Mouse (Mus musculus): ENCODE results near the gene Gm9837. TPM values are rescaled to one million over a fixed set of nuclear protein-coding genes. Genes with fewer than 3 reads are reported as not detected.
A peak's percentile ranks its signal among the peaks of the same experiment; 100 is the strongest.

Gm9837 gene
- total RNA-seq, 2 experiments from 2014 or later = 0.53 TPM; not detected in 1

- DNase-seq (ENCODE audit: low spot score in 2 of 2) = no peak
Observed at GRCm38 (mm10) chr11:53486822-53487594, 16.7 kb upstream of the Gm9837 start.

DNA sequence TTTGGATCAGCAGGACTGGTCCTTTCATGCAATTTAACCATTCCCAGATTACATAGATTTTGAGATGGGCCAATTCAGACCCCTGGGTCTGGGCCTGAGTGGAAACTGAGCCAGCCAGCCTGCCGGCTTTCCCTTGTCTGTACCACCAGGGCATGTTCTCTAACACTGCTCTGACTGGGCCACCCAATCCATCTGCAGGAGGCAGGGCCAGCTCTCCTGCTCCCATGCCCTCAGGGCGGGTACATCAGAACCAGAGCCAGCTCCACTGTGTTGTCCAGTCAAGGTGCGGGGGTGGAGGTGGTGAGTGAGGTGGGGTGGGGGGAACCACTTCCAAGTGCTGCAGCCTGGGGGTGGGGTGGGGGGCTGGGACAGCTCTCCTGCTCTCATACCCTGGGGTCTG is 16.1 kb upstream of the Gm9837 start:
- no peak for DNase-seq (ENCODE audit: low spot score in 2 of 2)

DNA sequence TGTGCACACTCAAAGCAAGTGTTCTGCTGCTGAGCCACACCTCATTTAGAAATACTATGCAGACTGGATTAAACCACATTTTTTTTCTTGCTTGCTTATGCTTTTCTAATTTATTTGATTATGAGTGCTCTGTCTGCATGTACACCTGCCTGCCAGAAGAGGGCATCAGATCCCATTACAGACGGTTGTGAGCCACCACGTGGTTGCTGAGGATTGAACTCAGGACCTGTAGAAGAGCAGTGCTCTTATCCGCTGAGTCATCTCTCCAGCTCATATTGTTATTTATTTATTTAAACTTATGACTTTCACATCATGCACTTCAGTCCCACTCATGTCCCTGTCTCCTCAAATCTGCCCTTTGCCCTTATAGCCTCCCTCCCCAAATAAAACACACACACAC is 15.4 kb upstream of the Gm9837 start:
- DNase-seq (ENCODE audit: low spot score in 2 of 2) = no peak

DNA sequence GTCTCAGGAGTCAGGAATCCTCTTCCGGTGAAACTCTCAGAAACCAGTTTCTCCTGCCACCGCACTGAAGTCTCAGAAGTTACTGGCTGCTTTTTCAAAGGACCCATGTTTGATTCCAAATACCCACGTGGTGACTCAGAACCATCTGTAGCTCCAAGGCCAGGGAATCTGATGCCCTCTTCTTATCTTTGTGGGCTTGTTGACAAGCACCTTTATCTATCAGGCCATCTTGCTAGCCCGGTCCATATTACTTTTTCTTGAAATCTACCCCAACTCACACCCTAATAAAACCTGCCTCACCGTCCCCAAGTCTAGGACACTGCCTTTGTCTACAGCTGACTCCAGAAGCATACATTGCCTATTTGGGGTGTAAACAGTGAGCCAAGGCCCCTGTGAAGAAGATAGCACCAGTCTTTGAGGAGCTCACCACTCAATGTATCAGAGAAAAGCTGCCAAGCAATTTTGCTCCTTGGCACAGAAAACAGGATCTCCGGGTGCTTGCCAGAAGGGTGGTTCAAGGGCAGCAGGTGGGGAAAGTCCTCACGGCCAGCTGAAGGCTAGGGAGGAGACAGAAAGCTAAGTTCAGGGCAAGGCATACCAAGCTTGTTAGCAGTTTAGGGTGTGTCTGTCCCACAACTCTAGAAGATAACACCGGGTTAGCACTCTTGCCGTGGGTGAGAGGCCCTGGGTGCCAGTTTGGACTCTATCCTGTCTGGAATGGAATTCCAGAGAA is 13.0 kb upstream of the Gm9837 start:
- no peak for DNase-seq (ENCODE audit: low spot score in 2 of 2)

GRCm38 (mm10) chr11:53481088-53481730 is 10.9 kb upstream of the Gm9837 start:
- DNase-seq (ENCODE audit: low spot score in 2 of 2) = no peak

DNA sequence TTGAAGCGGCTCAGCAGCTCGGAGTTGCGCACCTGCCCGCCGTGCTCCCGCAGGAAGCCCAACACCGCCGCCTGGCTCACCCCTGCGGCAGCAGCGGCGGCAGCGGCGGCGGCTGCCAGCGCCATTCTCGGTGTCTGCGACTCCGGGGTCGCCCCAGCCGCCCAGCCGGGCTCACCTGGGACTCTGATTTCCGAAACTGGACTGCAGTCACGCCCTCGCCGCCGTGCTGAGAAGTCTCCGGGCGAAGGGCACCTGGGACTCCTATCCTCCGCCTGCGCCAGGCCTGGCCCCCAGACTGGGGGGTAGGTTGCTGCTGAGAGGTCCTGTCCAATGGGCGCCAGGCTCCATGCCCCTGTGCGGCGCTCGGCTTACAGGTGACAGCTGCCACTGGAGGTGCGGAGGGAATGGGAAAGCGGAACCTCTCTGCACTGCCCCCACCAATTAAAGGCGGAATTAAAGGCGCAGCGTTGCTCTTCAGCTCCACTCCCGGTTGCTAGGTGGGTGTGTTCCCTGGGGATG is 9.6 kb upstream of the Gm9837 start, which contains the start of the genes Gm9945 and Sowaha:
Gene Gm9945, plus strand, starts transcription at position 384 of the 519 bp plus-strand sequence.
Gene Sowaha, minus strand, starts transcription at position 492 of the 519 bp plus-strand sequence.
- peak; percentile 56 to 70 for DNase-seq (ENCODE audit: low spot score in 2 of 2)

GRCm38 (mm10) chr11:53479171-53479782 is 9.0 kb upstream of the Gm9837 start:
- DNase-seq (ENCODE audit: low spot score in 2 of 2) = peak in 1 of 2 experiments; percentile 42

GRCm38 (mm10) chr11:53478383-53479170 is 8.3 kb upstream of the Gm9837 start:
- DNase-seq (ENCODE audit: low spot score in 2 of 2) = peak in 1 of 2 experiments; percentile 40

- DNase-seq (ENCODE audit: low spot score in 2 of 2) = no peak
Observed at GRCm38 (mm10) chr11:53477833-53478232, 7.6 kb upstream of the Gm9837 start.

GRCm38 (mm10) chr11:53475620-53476019 is 5.3 kb upstream of the Gm9837 start:
- DNase-seq (ENCODE audit: low spot score in 2 of 2) = no peak

- no peak for DNase-seq (ENCODE audit: low spot score in 2 of 2)
Observed at GRCm38 (mm10) chr11:53472709-53473108, 2.4 kb upstream of the Gm9837 start.

DNA sequence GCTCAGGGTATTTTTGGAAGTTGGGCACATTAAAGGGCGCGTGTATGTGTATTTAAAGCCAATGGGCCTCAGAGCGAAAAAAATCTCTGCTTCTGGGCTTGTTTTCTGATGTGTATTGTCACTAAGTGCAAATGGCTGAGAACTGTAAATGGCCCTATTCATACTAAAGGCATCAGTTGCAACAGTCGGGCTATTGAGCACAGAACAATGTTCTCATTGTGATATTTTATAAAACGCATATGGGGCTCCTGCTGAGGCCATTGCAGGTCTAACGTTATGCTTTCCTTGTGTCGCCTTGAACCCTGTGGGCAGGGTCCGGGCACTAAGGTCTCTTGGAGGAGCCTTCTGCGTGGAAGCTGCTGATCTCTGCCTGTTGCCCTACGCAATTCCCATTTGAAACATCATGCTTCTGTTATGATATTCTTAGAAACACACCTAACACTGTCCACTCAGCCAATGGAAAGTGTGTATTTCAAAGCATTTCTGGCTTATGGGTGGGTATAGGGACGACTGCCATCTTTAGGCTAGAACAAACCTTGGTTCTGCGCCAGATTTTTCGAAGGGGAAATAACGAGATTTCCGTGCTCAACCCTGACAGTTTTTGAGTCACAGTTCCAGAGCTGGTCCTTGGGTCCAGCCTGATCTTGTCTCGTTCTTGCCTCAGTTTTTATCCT is 848 bp downstream of the Gm9837 start:
- no peak for DNase-seq (ENCODE audit: low spot score in 2 of 2)

- peak; percentile 90 to 91 for DNase-seq (ENCODE audit: low spot score in 2 of 2)
Observed at GRCm38 (mm10) chr11:53466231-53466971, 3.9 kb downstream of the Gm9837 start.

DNA sequence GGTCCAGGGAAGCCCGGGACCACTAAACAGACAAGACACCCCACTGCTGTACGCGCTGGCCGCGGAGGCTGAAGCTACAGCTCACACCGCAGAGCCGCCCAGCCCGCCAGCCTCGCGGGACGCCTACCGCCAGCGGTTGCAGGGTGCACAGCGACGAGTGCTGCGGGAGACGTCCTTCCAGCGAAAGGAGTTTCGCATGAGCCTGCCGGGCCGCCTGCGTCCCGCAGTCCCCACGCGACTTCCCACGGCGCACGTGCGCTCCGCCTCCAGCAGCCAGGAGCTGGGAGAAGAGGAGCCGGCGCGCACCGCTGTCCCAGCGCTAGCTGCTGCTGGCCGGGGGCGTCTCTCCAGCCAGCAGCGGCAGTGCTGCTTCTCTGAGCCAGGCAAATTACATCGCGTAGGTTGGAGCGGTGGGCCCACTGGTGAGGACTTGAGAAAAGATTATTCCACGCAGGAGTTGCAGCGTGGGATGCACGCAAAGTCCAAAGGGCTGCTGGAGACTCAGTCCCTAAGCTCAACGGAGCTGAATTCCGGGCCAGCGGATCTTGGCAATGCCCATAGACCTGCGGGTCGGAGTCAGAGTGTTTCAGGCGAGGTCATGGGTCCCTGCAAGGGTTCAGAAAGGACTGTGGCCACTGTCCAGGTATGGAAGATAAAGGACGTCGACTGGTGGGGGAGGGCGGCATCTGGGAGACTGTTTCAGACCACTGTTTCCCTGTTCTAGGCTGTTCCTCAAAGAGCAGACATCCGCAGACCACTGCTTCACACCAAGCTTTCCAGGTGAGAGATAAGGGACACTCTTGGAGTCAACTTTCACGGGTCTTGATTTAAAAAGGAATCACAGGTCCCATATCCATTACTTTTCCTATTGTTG is 6.5 kb downstream of the Gm9837 start:
- DNase-seq (ENCODE audit: low spot score in 2 of 2) = peak in 1 of 2 experiments; percentile 27

DNA sequence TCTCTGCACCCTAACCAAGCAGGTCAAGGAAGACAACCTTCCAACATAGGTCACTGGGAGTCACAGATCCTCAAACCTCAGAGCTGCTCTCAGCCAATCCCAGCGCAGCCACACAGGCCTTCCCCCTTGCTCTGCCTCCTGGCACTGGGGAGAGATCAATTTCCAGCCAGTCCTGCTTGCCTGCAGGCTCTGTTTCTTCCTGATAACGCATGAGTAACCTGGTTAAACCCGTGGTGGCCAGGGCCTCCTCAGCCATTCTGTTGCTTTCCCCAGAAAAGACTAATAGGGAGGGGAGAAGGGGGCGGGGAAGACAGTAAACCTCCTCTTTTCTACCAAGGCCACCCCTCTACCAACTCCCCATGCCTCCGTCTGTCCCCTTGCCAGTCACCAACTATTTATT is 8.6 kb downstream of the Gm9837 start:
- DNase-seq (ENCODE audit: low spot score in 2 of 2) = no peak

DNA sequence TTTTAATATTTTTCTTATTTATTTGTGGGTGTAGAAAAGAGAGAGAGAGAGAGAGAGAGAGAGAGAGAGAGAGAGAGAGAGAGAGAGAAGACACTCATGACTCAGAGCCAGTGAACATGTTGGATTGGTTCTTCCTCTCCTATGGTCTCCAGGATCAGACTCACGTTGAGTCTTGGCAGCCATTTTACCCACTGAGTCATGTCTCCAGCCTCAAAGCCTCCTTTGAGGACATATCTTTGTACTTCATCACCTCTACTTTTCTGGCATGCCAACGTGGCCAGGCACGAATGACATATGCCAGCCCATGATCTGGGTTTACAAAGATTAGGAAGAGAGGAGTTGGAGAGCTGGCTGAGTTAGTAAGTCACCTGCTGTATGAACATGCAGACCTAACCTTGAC is 10.1 kb downstream of the Gm9837 start:
- no peak for DNase-seq (ENCODE audit: low spot score in 2 of 2)

DNA sequence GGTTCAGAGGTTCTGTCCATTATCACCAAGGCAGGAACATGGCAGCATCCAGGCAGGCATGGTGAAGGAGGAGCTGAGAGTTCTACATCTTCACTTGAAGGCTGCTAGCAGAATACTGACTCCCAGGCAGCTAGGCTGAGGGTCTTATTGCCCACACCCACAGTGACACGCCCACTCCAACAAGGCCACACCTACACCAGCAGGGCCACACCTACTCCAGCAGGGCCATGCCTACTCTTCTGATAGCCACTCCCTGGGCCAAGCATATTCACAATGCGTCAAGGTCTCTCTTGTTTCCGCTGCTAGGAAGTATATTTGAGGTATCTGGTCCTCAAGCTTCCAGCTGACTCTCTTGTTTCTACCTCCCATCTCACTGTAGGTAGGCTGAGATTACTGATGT is 11.3 kb downstream of the Gm9837 start:
- DNase-seq (ENCODE audit: low spot score in 2 of 2) = no peak

DNA sequence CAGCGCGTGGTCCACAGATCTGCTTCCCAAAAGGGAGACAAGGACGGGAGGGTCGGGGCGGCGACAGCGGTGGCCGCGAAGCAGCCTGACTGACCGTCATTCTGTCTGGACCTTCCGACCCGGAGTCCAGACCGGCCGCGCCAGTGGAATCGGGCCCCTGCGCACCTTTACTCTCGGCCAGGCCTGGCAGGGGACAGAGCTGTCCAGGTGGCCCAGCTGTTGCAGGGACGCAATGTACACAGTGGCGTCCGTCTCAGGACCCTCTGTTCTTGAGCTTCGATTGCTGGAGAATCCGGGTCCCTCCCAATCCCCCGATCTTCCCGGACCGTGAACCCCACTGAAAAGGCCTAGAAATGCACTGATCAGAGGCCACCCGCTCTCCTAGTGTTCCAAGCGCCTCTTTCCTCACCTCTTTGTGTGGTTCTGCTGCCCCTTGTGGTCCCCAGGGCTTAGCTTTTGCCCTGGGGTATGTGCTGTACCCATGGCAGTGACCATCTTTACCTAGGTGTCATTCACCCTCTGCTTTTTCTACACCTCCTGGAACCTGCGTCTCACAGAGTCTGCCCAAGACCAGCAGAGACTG is 12.8 kb downstream of the Gm9837 start:
- no peak for DNase-seq (ENCODE audit: low spot score in 2 of 2)

All from layer of hippocampus, postnatal 10 days (tissue).